Mouse (Mus musculus) G1E-ER4 (cell line): ENCODE measurements around the gene Olfr1380. TPM values are rescaled to one million over a fixed set of nuclear protein-coding genes. Genes with fewer than 3 reads are reported as not detected.
"Not testable (repeated sequence)": the region's sequence is repeated elsewhere in the genome, so short reads cannot be mapped to it uniquely, and the experiment has no call there.

Source experiments
- GATA1 ChIP-seq: IDR thresholded peaks from one replicate; pipeline ENCODE4 v1.8.0; 2012; ENCODE audit warnings: low read length, inconsistent platforms
- polyA plus RNA-seq: library from polyadenylated mRNA; stranded (reverse); fragments of >175 nt; gene quantifications from 2 replicates; pipeline ENCODE4 v1.2.3, GENCODE M21; 2012

Gene Olfr1380
- not detected in 2 replicates for polyA plus RNA-seq

DNA sequence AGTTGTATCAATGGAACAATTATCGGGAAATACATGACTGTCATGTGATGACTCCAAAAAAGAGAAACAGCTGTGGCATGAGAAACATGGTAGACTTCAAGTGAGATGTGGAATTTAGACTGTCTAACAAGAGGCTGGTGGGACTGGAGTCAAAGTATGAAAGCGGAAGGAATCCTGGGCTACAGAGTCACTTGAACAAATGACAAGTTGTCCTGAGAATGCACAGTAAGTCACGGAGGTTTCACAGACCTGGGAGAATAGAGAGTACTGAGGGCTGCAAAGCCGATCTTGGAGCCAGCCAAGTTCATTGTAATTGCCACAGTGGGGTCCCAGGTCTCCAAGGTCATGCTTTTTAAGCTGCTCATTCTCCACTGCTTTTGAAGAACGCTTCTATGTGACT lies at the start of gene Olfr1380:
TSS of gene Olfr1380 (plus strand) at position 301 of the 400 bp plus-strand sequence.
- not testable (repeated sequence) for TF ChIP-seq GATA1

DNA sequence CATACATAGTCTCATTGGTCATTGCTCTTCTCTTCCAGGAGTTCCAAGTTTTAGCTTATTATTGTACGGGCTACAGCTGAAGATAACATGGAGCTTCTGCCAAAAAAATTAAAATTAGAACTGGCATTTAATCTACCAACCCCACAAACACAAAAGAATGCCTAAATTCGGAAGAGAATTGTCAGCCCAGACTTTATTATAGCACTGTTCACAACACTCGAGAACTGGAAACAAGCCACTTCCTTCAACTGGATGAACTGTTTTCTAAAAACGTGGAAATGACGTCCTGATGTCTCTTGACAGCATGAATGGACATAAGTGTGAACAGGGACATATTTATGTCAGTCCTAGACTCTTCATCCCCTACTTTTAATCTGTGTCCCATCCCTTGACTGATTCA lies 38.6 kb upstream of the Olfr1380 start:
- TF ChIP-seq GATA1: no peak

DNA sequence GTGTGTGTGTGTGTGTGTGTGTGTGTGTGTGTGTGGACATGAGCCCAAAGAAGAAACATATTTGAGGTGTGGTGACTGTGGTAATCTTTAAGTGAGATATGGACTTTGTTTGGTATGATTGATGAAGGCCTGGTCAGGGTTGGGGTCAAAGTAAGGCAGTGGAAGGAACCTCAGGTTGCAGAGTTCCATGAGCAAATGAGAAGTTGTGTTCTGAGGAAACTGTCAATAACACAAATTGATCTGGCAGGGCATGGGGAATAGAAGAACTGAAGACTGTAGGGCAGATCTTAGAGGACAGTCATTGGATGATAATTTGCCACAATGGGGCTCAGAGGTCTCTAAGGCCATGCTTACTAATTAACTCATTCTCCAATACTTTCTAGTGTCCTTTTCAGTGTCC lies 37.3 kb upstream of the Olfr1380 start, which contains the start of gene Olfr1383:
TSS of gene Olfr1383 (plus strand) at position 301 of the 400 bp plus-strand sequence.
- no peak for TF ChIP-seq GATA1

DNA sequence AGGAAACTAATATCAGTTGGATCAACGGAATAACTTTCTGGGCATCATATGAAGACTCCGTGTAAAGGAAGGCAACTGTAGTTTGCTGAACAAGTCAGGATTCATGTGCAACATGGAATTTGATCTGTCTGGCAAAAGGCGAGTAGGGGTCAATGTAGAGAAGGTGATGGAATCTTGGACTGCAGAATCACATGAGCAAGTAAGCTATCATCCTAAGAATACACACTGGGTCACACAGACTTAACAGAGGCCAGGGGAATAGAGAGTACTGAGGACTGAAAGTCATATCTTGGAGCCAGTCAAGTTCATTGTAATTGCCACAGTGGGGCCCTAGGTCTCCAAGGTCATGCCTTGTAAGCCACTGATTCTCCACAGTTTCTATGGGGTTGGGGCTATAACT lies 28.7 kb upstream of the Olfr1380 start, which contains the start of gene Olfr1382:
TSS of gene Olfr1382 (plus strand) at position 301 of the 400 bp plus-strand sequence.
- no peak for TF ChIP-seq GATA1

- no peak for TF ChIP-seq GATA1
Measured at GRCm38 (mm10) chr11:49532761-49533160, 23.9 kb upstream of the Olfr1380 start.

DNA sequence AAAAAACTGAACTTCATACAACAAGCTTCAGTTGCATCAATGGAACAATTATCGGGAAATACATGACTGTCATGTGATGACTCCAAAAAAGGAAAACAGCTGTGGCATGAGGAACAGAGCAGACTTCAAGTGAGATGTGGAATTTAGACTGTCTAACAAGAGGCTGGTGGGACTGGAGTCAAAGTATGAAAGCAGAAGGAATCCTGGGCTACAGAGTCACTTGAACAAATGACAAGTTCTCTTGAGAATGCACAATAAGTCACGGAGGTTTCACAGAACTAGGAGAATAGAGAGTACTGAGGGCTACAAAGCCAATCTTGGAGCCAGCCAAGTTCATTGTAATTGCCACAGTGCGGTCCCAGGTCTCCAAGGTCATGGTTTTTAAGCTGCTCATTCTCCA lies 13.5 kb upstream of the Olfr1380 start, which contains the start of gene Olfr1381:
TSS of gene Olfr1381 (plus strand) at position 301 of the 400 bp plus-strand sequence.
- TF ChIP-seq GATA1: not testable (repeated sequence)

DNA sequence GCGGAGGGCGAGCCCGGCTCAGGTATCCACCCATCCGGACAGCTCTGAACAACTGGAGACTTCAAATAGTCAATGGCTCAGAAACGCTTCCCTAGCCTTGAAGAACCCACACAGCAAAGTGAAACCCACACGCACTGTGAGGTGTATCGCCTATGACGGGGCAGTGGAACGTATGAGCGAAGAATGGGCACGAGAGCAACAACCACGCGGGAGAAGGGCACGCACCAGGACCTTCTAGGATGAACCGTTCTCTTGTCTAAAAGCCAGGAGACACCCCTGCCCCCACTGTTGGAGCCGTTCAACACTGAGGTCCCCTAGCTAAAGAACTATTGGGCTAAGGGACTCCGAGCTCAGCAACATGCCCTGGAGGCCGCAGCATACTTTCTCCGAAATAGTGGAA lies 33.5 kb downstream of the Olfr1380 start:
- TF ChIP-seq GATA1: no peak

DNA sequence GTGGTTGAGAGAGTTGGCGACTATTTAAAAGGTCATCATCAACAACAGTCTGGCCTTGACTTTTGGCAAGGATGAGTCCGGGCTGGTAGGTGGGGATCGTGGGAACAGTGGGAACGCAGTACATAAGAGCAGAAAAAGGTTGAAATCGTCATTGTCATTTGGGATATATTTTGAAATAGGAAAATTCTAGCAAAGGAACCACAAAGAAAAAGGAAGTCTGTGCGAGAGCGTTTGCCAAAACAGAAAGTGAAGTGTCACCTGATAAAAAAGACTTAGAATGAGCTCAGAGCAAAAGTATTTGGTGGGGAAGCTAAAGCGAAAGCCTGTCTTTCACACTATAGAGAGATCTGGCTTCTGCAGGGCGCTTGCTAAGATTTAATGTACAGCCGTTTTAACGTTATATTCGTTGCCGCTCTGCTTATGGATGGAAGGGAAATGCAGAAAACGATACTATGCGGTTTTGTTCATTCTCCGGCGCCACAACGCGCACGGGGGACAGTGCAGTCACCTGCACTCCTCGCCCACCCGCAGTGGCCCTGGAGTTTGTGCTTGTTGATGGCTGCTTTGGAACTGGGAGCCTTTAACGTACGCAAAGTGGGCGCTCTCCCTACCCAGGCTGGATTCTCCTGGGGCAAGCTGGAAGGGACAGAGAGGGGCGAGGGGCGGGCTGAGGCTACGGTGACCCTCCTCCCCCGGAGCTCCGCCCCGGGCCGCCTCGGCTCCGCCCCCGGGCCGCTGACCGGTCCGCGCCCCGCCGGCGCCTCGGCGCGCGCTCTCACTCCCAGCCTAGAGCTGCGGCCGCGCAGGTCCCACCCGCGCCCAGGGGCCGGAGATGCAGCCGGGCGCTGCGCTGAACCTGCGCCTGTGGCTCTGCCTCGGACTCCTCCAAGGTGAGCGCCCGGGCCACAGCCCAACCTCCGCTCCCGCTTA lies 52.5 kb downstream of the Olfr1380 start, which contains the start of gene Flt4:
TSS of gene Flt4 (plus strand) at position 326 of the 930 bp plus-strand sequence.
- not testable (repeated sequence) for TF ChIP-seq GATA1

DNA sequence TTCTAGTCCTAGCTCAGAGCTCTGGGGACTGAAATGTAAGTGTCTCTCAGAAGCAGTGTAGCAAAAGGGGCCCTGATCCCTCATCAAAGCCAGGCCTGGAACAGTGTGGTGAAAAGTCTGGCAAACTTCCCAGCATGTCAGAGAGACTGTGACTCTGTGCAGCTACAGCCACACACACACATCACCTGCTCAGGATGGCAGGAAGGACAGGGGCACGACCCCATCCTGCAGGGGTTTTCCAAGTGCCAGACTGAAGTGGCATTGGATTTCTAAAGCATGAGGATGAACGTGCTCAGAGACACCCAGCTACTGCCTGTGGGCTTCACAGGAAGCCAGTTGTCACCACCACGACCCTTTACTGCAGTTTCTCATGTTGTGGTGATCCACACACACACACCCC lies 55.5 kb downstream of the Olfr1380 start:
- no peak for TF ChIP-seq GATA1

- no peak for TF ChIP-seq GATA1
Measured at GRCm38 (mm10) chr11:49613349-49613748, 56.7 kb downstream of the Olfr1380 start.

Other genes with a start within 250 kb of the Olfr1380 start
- not detected in 2 replicates for gene Olfr1391, start 234.1 kb upstream of the Olfr1380 start, polyA plus RNA-seq
- gene Olfr1390, start 221.7 kb upstream of the Olfr1380 start, polyA plus RNA-seq: not detected in 2 replicates
- gene Olfr1389, start 133.8 kb upstream of the Olfr1380 start, polyA plus RNA-seq: not detected in 2 replicates
- gene Olfr1388, start 120.3 kb upstream of the Olfr1380 start, polyA plus RNA-seq: 0.03 TPM in 1 of 2 replicates, not detected in the other
- gene Olfr1387, start 101.5 kb upstream of the Olfr1380 start, polyA plus RNA-seq: not detected in 2 replicates
- not detected in 2 replicates for gene Olfr1386, start 91.8 kb upstream of the Olfr1380 start, polyA plus RNA-seq
- gene Olfr1385, start 67.8 kb upstream of the Olfr1380 start, polyA plus RNA-seq: not detected in 2 replicates
- gene Olfr1384, start 50.2 kb upstream of the Olfr1380 start, polyA plus RNA-seq: not detected in 2 replicates
- gene Olfr1383, start 37.2 kb upstream of the Olfr1380 start, polyA plus RNA-seq: not detected in 2 replicates
- gene Olfr1382, start 28.6 kb upstream of the Olfr1380 start, polyA plus RNA-seq: not detected in 2 replicates
- not detected in 2 replicates for gene Olfr1381, start 13.4 kb upstream of the Olfr1380 start, polyA plus RNA-seq
- 0.03 TPM in 1 of 2 replicates, not detected in the other for gene Flt4, start 52.4 kb downstream of the Olfr1380 start, polyA plus RNA-seq
- not detected in 2 replicates for gene Scgb3a1, start 106.7 kb downstream of the Olfr1380 start, polyA plus RNA-seq
- 41.5 and 58.5 TPM in 2 replicates for gene Cnot6, start 155.8 kb downstream of the Olfr1380 start, polyA plus RNA-seq
- gene Gfpt2, start 237.3 kb downstream of the Olfr1380 start, polyA plus RNA-seq: 0.67 and 0.71 TPM in 2 replicates